Mouse (Mus musculus): ENCODE data around the gene Etl4.
A peak's percentile ranks its signal among the peaks of the same experiment; 100 is the strongest.
"Not testable (repeated sequence)": the region's sequence is repeated elsewhere in the genome, so short reads cannot be mapped to it uniquely, and the experiment has no call there.

The Etl4 gene

DNA sequence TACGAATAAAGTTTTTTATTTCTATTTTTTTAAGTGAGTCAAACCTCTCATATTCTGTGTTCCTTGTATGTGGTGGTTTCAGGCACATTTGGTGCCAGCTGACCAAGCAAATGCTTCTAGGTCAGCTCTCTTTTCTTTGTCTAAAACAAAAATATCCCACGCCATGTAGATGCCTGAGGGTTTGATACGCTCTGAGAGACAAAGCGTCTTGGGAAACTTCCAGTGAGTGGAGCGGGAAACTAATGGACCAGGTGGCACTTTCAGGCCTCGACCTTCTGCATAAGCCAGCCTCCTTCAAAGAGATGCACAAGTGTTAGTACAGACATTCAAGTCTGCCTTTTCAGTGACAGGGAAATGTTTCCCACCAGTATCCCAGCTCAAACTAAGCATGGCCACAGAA lies 426.6 kb downstream of the Etl4 start:
- no peak for DNase-seq

DNA sequence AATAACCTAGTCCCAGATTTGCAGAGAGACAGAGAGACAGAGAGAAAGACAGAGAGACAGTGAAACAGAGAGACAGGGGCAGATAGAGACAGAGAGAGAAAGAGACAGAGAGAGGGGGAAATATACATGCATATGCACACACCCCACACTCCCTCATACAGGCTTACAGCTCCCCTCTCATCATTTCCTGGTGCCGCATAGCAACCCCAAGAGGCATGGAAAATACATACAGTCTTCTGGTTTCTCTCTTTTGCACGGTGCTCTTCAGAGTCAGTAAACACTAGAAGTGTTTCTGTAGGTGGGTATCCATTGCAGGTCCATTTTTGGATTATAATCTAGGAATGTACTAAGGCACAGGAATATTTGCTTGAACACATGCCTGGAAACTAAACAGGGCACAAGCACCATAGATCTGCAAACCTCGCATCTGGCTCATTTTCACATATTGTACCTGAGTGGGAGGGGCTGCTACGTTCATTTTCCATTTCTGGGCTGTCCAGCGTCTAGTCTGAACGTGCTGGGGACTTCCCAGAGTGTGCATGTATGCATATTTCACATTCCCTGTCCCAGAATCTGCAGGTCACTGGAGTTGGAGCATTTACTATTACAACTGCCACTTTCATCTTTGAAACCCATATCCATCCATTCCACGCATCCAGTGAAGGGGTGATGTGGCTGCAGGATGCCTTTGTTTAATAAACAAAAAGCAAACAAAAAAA lies 429.6 kb downstream of the Etl4 start:
- DNase-seq = no peak

DNA sequence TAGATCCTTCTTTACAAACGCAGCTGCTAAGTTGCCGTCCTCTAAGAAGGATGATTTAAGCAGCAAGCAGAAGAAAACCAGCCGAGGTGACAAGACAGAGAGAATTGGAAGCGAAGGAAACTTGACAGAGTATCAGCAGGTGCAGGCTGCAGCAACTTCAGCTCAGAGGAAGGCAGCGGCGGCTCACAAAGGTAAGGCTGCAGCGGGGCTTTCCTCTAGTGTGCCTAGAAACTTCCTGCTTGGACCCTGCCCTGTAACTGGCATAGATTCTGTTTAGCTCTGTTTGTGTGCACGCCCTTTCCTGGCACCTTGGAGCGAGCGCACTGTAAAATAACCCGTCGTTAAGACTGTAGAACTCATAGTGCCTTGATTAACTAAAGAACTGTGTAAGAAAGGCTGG lies 430.3 kb downstream of the Etl4 start:
- DNase-seq = no peak

DNA sequence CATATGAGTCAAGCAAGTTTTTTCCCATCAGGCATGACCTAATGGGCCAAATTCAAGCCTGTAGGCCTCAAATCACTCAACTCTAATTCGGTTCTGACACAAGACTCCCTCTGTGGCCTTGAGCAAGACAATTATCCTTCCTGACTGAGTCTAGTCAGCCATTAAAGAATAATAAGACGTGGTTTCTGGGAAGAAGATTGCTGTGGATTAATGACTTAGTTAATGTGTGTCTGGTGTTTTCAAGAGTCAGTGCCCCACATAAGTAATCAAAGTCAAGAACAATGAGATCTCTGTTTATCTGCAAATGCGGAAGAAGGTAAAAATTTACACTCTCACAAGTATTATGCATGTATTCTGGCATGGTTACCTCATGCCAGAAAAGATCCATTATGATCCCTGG lies 437.3 kb downstream of the Etl4 start:
- DNase-seq = no peak

DNA sequence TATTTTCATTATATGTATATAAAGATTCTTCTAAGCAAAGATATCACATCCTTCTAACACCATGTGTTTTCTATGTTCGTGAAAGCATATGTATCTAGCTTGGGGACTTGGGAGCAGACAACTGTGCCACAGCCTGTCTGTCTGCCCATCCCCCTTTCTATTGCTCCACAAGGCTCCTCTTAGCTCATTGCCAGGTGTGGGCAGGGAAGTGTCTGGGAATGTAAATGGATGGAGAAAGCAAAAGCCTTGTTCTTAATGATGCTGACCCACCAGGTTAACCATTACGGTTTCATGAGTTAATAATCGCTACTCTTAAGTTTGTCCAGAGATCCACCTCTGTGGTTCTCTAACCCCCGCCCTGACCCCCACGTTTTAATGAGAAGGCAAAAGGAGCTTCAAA lies 439.7 kb downstream of the Etl4 start:
- no peak for DNase-seq

DNA sequence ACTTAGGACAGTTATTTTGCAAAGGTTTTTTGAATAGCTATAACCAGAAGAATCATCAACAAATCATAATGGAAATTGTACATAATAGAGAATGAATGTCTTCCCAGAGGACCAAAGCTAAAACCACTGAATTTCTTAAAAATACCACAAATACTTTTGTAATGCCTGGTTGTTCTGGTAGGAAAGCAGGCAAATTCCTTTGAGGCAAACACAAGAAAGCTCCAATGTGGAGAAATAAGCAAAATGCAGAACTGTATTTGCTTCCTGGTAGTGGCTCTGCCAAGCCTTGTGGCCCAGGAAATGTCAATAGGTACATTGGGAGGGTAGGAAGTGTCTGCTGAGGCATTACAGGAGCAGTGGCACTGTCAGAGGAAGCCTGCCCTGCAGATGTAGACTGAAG lies 443.2 kb downstream of the Etl4 start:
- no peak for DNase-seq

DNA sequence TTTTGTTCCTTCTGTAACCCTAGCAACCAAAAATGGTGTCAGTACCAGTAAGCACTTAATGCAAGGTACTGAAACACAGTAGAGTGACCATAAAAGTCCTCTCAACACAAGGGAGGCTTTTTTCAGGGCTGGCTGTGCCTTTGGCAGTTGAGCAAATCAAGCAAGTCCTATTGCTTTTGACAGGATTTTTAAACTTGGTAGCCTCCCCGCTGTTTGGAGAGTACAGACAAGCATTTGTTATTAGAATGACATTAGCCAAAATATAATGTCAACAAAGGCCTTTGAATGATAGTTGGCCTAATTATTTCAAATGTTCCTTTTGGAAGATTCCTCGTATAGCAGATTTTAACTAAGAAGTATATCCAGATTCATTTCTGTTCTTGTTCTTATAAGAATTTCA lies 467.4 kb downstream of the Etl4 start:
- DNase-seq = no peak

DNA sequence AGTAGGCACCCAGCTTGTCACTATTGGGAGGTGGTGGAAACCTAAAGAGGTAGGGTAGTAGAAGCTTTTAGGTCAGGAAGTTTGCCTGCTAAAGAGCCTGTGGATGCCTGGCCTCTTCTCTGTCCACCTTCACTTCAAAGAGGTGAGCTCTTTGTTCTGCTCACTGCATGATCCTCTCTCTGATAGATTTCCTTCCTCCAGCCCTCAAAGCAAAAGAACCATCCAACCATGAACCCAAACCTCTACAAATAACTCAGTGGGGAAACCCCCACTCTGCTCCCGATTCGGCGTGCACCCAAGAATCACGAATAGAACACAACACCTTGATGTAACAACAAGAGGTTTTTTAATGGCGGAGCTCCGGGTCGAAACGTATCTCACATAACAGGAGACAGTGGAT lies 471.3 kb downstream of the Etl4 start:
- not testable (repeated sequence) for DNase-seq

DNA sequence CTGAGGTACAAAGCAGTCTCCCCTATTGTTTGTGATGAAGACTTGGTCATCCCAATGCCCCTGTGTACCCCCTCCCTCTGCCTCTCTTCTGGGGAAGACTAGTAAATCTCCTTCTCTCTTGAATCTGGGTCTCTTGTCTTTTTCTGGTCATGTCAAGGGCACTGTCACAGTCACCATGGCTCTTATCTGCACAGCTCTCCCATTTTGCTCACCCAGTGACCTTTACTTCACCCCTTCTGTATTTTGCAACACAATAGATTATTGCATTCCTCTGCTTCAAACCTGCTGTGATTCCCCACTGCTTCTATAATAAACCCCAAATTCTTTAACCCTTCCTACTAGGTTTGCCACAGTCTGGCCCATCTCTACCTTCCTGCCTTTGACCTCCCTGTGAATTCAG lies 484.5 kb downstream of the Etl4 start:
- DNase-seq = no peak

DNA sequence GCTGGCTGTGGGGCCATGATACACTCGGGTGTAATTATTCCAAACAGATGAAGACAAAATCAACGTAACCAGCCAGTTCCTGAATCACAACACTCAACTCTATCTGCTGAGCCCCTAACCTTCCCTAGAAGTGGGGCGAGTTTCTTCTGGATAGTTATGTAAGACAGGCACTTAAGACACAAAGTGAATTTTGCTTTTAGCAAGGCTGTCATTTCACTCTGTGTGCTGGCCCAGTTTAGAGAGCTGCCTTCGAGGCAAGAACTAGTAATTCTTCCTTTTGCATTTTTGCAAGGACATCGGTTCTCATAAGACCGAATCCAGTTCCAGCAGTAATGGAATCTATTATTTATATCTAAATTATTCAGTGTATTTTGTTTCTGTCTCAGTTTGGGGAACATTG lies 487.4 kb downstream of the Etl4 start:
- DNase-seq = no peak

DNA sequence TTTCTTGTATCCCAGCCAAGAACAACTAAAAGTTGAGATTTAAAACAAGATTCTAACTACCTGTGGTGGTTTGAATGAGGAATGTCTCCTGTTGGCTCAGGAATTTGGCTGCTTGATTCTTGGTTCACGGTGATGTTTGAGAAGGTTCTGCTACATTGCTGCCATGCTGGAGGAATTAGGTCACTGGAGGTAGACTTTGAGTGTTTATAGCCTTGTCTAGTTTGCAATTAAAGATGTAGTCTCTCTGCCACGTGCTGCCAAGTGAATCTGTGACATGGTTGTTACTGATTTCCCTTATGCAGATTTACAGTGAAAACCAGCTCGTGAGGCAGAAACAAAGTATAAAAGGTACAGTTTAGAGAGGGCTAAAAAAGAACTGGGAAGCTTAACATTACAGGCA lies 491.0 kb downstream of the Etl4 start:
- DNase-seq = no peak

DNA sequence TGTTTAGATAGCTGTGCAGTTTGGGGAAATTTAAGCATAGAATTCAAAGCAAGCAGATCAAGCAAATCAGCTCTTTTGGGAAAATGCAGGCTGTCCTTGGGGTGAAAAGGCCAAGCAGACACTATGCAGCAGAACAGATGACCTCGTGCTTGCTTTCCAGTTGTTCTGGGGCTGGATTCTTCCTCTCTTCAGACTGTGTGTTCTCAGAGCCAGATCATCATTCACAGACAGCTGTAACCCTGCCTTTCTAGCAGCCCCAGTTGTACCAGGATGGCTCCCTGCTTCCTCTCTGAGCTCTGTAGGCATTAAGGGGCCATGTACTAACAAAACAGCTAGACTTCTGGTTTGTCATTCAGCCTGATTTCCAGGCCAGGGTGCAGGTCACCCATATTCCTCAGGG lies 494.8 kb downstream of the Etl4 start:
- no peak for DNase-seq

DNA sequence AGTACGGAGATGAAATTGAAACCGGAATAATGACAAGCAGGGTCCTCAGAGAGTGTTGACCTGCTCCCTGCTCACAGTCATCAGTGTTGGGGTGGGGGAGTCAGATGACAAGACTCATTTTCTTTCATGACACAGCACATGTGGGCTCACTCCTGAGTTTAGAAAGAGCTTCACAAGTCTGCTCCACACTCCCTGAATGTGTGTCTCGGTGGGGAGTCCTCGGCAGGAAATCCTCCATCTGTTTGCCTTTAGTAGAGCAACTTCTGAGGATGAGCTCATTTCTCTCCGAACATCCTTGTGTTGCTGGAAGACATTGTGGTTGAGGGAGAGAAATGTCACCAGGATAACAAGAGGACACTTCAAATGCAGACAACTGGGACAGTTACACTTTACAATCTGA lies 497.5 kb downstream of the Etl4 start:
- no peak for DNase-seq

DNA sequence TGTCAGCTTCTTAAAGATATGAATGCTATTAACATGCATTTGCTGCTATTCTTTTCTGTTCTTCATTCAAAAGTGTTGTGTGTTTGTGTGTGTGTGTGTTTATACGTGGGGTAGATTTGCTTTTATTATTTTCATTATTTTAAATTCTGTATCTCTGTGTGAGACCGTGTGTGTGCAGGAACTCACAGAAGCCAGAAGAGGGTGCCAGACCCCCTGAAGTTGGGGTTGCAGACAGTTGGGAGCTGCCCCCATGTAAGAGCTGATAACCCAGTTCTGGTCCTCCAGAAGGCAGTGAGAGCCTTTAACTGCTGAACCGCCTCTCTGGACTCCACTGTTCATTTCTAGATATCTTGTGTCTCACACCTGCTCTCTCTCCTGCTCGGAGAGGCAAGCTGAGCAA lies 505.3 kb downstream of the Etl4 start:
- DNase-seq = no peak

DNA sequence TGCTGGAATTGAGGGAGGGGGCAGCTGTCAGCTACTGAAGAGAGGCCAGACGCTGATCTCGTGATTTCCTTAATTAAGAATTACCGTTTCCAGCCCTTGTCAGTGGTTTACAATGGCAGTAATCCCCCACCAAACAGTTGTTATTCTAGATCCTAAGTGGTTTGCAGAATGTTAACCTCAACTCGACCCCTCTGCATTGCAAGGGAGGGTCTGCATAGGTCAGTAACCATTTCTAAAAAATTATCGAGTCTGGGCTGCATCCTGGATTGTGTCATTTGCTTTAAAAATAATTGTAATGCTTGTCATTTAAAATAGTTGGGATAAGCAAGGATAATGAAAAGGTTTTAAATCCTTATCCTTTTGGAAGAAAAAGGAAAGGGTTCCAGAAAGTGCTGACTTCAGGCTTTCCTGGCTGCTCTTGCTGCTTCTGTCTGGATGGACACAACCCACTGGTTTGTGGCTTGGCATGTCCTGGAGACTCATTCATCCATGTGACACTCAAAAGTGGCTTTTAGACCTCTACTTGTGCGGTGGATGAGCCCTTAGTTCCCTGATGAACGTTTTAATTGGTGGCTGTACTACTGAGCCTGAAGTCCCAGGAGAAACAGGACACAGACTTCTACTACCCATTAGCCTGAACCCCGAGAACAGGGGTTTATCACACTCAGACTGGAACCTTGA lies 507.5 kb downstream of the Etl4 start:
- DNase-seq = no peak

DNA sequence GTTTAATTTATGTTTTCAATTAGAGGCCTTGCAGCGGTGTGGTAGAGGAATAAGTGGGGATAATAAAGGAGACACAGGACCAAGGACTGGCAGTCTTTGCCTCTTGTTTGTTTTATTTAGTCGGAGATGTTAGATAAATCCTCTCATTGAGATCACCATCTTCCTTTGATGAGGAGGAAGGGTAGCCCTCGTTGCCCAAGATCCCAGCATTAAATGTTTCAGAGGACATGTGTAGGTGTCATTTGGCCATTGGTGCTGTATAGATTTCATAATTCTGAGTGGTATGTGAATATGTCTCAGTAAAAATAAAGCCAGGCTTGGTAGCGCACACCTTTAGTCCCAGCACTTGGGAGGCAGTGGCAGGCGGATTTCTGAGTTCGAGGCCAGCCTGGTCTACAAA lies 508.4 kb downstream of the Etl4 start:
- DNase-seq = no peak

DNA sequence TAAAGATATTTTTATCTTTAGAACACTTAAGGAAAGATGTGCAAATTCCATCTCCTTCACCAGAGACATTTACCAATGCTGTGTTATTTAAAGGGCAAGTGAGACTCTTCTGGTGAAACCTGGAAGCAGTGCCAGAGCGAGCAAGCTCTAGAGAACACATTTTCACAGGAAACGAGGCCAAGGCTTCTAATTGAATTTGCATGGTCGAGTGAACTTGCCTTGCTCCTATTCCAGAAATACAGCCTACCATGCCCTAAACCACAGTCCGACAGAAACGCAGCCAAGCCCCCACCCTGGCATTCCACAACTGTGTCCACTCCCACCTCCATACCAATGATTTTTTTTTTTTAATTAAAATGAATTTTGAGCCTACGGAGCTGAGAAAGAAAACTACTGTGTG lies 510.4 kb downstream of the Etl4 start:
- DNase-seq = peak; percentile 7

DNA sequence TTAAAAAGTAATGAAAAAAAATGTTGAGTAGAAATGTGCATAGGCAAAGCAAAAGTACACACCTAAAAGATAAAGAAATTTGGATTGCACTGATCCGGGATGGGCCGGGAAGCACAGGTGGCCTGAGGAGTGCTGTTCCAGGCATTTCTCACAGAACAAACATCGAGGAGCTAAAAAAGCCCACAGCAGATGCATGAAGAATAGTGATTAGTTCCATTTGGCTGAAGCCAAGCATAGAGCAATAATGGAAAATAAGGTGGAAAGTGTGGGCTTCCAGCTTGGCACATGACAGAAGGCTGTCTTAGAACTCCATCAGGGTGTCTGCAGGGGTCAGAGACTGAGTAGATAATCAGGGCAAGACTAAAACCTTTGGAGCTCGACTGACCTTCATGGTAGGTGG lies 512.7 kb downstream of the Etl4 start:
- no peak for DNase-seq

DNA sequence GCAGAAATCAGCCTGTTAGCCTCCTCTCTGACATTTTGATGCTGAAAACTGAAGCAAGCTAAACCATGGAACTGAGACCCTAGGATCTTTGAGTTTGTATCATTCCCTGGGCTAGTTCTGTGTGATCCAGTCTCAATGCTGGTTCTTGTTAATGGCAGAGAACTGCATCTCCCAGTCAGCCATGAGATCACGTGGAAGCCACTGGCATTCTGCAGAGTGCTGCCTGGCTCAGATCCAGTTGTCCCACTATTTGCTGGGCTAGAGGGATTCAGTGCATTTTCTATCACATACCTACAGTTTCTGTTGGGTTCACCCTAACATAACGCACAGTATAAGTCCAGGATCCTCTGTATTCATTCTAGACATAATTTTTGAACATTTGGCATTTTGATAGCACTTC lies 524.1 kb downstream of the Etl4 start:
- DNase-seq = no peak

DNA sequence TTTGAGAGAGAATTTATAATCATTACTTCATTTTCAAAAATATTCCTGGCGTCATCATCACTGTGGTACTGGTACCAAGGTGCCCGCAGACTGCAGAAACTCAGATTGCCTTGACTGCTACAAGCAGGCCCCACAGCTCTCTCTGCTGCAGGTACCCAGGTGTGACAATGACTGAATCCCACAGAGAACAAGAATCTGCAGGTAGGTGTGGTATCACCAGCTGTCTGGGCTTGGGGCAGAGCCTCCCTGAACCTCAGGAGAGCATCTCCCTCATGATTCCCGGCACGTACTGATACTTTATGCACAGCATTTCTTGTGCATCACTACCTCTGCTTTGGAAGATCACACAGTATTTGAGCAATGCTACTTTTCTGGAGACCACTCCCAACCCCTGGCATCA lies 526.0 kb downstream of the Etl4 start:
- no peak for DNase-seq

DNA sequence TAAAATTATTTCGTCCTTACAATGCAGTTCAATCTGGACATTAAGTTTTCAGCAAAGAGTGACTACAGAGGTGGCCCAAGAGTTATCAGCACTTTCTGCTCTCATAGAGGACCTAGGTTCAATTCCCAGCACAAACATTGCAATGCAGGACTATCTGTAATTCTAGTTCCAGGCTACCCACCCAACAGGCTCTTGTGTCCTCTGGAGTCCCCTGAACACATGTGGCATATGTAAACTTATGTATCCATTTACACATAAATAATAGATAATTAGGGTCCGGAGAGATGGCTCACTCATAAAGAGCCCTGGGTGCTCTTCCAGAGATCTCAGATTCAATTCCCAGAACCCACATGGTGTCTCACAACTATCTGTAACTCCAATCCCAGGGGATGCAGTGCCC lies 533.2 kb downstream of the Etl4 start:
- DNase-seq = no peak

DNA sequence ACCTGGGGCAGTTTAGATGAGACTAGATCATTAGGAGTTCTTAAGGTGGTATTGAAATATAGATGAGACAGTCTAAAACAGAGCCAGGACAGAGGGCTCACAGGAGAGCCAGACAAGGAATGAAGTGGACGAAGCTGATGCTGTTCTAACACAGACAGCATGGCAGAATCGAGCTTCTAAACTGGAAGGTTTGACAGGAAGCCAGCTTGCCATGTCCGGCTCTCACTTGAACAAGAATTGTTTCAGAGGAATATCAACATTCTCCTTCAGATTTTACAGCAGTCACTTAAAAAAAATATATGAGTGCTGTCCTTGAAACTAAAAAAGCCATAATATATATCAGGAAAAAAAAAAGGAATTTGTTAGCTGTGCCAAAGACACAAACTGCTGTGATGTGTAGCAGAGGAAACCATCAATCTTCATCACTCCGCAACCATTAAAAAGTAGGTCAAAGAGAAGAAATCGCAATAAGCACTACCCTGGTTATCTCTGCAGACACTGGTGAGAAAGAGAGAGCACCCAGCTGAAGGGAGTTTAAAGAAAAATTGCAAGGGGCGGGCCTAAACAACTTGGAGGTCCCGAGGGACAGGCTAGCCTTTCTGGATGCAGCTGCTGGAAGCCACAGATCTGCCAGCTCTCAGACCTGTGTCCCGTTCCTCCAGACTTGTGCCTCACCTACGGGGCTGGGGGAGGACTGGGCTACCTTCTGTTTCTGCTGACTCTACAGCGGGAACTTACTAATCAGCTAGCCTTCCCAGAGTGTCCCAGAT lies 534.3 kb downstream of the Etl4 start:
- no peak for DNase-seq

DNA sequence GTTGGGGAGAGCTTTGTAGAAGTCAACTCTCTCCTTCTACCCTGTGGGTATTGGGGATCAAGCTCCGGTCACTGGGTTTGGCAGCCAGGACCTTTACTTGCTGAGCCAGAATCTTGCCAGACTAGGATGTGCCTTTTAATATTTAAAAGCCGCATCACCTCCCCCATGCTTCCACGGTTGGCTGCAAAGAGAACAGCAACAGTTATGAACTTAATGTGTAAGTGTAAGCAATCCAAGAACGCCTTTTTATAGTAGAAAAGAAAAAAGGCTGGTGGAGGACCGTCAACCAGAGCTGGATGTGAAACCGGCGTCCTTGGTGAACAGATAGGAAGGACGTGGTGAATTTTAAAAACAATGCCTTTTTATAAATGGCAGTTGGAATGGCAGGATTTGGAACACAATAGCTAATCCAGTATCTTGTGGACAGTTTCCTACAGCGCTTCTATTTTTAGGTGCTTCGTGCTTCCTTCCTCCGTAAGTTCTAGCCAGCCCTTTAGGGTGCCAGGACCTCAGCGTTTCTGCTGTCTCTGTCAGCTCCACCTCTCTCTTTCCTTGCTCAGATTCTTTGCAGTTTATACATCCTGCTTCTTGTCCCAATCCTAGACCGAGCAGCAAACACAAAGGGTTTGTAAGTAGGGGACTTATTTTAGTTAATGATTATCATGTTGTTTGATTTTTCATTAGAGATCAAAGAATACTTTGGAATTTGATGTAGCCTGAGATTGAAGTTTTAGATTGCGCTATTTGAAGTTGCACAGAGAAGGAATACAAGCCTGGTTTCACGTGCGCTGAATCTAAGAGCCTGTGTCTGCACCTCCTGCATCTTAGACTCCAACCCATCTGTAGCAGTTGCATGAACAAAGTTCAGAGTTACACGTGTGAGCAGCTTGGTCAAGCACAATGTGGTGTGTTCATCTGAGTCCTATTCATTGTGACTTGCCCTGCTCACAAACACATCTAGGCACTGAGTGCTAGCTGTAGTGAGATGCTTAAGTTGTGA lies 535.9 kb downstream of the Etl4 start:
- DNase-seq = no peak

Data from cerebellum, adult 8-10 months (tissue).